Mouse (Mus musculus) kidney, embryonic 14.5 days (tissue): ENCODE measurements around the gene Dnaaf5. TPM values are rescaled to one million over a fixed set of nuclear protein-coding genes. Genes with fewer than 3 reads are reported as not detected.

Experiments
- ATAC-seq: fragments of 200-750 bp; cut with Nextera tagmentation; 2 replicates; pipeline ENCODE4 v1.8.0; 2017; ENCODE audit warnings: moderate number of reproducible peaks, mild to moderate bottlenecking, moderate TSS enrichment, moderate library complexity; ENCODE audit not compliant: low FRiP score, low TSS enrichment
- H3K27ac ChIP-seq: fragments of 300-500 bp; sonication (generic); 2 replicates; pipeline ENCODE4 v1.5.1; 2014; ENCODE audit warnings: low read depth, mild to moderate bottlenecking, low read length, moderate library complexity, mixed read lengths
- H3K27me3 ChIP-seq: fragments of 300-500 bp; sonication (generic); 2 replicates; pipeline ENCODE4 v1.6.1; 2014; ENCODE audit warnings: mild to moderate bottlenecking, low read length; ENCODE audit not compliant: control insufficient read depth, insufficient read depth
- H3K36me3 ChIP-seq: fragments of 300-500 bp; sonication (generic); 2 replicates; pipeline ENCODE4 v1.6.1; 2014; ENCODE audit warnings: low read length, mixed read lengths; ENCODE audit not compliant: control insufficient read depth, insufficient read depth
- H3K4me1 ChIP-seq: fragments of 300-500 bp; sonication (generic); 2 replicates; pipeline ENCODE4 v1.6.1; 2014; ENCODE audit warnings: low read length, mixed read lengths; ENCODE audit not compliant: control insufficient read depth, insufficient read depth
- H3K4me2 ChIP-seq: fragments of 300-500 bp; sonication (generic); replicated peaks from 2 replicates; pipeline ENCODE4 v1.6.1; 2014; ENCODE audit warnings: low read depth, mild to moderate bottlenecking, low read length
- H3K4me3 ChIP-seq: fragments of 300-500 bp; sonication (generic); 2 replicates; pipeline ENCODE4 v1.5.1; 2014; ENCODE audit warnings: mild to moderate bottlenecking, low read length
- H3K9ac ChIP-seq: fragments of 300-500 bp; sonication (generic); 2 replicates; pipeline ENCODE4 v1.6.1; 2014; ENCODE audit warnings: low read depth, mild to moderate bottlenecking, low read length, moderate library complexity
- H3K9me3 ChIP-seq: fragments of 300-500 bp; sonication (generic); 2 replicates; pipeline ENCODE4 v1.6.1; 2016; ENCODE audit warnings: low read length; ENCODE audit not compliant: control insufficient read depth
- WGBS: fragments of 180-500 bp; shearing (Covaris S2); extraction: QIAGEN DNeasy Blood & Tissue Kit; methylation state at CpG from one replicate; pipeline ENCODE4 v1.1.7; 2014; 5-methylcytosine and 5-hydroxymethylcytosine counted together
- polyA plus RNA-seq: library from polyadenylated mRNA; unstranded; fragments of >200 nt; fragmentation: Nextera tagmentation; extraction: Ambion mirVana; gene quantifications from 2 replicates; pipeline ENCODE4 v1.2.1, GENCODE M21; 2014

The Dnaaf5 gene
- polyA plus RNA-seq, 1 experiment from 2014 or later = 11.5 TPM

DNA sequence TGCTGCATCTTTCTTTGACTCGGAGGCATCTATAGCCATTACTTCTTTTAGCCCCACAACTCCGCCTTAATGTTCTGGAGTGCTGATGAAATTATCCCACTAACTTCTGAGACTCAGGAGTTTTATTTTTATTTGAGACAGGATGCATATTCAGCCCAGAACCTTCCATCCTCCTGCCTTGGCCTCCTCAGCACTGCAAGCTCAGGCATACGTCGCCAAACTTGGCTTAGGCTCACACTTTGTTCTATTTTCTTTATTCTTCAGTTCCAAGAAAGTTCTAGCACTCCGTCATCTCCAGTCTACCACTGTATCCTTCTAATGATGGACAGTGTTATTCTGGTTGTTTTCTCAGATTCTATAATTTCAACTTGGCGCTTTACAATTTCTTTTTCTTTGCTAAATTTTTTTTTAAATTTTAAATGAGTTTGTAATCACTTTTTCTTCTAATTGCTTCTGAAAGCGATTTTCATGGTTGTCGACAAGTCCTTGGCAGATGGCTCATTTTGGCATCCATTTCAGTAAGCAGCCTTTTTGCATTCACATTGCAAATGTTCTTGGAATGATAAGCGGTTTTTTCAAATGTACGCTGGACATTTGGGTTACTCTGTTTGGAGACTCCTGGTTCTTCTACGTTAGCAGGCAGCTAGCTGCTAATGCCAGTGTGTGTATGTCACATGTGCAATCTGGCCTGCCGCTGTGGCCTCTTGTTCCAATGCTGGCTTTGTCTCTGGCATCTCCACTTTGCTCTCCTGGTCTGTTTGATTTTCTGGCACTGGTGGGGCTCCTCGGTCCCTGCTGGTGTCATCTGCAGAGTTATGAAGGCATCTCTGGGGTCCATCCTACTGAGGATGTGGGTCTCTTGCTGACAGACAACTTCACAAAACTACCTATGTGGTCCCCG lies 2.6 kb upstream of the Dnaaf5 start:
- no peak overlapping the region for H3K9ac ChIP-seq
- no peak overlapping the region for H3K4me2 ChIP-seq
- no peak overlapping the region for H3K27ac ChIP-seq

DNA sequence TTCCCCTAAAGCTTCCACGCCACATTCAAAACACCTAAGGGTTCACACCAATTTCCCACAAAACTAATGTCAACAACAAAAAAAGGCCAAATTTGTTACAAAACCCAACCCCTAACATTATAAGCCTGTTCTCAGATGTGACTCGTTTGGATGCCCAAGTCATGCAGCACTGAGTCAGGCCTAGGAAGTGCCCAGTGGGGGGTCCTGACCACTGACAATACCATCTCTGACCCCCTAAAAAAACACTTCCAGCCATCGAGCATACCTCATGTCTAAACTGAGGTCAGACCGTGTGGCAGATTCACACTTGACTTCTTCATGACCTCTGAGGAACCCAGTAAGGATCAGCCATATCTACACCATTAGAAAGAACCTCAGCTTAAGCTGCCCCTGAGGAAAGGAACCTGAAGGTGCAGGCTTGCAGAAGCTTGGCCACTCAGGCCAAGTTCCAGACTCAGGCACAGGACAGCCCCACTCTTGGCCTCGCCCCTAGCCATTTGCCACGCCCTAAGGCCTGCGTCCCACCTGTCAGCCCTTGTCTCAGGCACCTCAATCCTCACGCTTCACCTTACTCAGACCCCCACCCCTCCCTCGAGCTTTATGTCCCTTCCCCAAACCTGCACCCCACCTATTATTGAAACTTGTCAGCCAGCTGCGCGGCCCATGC lies 884 bp upstream of the Dnaaf5 start:
- peak overlapping the region; percentile 46 for H3K4me2 ChIP-seq
- no peak overlapping the region for H3K27ac ChIP-seq
- peak overlapping the region; percentile 81 for H3K4me3 ChIP-seq
- H3K9me3 ChIP-seq = 0 out of 2 replicates have a peak, but pooled peaks cover 2% of the 10 kb centered on the region
- ATAC-seq = peak; percentile 77
- WGBS = 20% methylated on average over 11 of the region's 11 CpGs
- H3K4me1 ChIP-seq = peaks cover 12% of the 10 kb centered on the region
- H3K27me3 ChIP-seq = no peaks in the 10 kb centered on the region
- H3K9ac ChIP-seq = peak overlapping the region; percentile 38
- peaks cover 22% of the 10 kb centered on the region for H3K36me3 ChIP-seq

More for the DNA sequence above, 2.6 kb upstream of the Dnaaf5 start:
- H3K4me3 ChIP-seq = no peak overlapping the region
- H3K9me3 ChIP-seq = 0 out of 2 replicates have a peak, but pooled peaks cover 2% of the 10 kb centered on the region
- no peaks in the 10 kb centered on the region for H3K27me3 ChIP-seq
- no peak for ATAC-seq
- peaks cover 12% of the 10 kb centered on the region for H3K4me1 ChIP-seq
- H3K36me3 ChIP-seq = peaks cover 5% of the 10 kb centered on the region; the same call in 1 of the 2 replicates
- 95% methylated on average over 14 of the region's 14 CpGs for WGBS

DNA sequence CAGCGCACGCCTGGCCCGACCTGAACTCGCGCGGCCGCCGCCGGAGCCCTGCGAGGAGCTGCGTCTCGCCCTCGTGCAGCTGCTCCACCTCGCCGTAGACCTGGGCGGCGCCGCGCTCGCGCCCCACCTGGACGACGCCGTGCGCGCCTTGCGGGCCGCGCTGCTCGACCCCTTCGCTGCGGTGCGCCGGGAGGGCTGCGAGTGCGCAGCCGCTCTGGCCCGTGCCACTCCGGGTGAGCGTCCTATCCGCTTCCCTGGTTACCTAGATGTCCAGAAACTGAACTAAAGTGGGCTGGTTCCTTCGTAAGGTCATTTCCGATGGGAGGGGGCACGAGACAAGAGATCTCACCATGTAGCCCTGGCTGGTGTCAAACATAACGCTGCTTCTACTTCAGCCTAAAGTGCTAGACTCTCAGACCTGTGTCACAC lies 594 bp downstream of the Dnaaf5 start:
- peak overlapping the region; percentile 81 for H3K4me3 ChIP-seq
- H3K4me1 ChIP-seq = peaks cover 12% of the 10 kb centered on the region
- ATAC-seq = peak; percentile 15; the same call in 1 of the 2 replicates
- H3K27ac ChIP-seq = no peak overlapping the region; the same call in 1 of the 2 replicates
- no peaks in the 10 kb centered on the region for H3K27me3 ChIP-seq
- peak overlapping the region; percentile 69 for H3K9ac ChIP-seq
- no peaks in the 10 kb centered on the region for H3K9me3 ChIP-seq
- peaks cover 32% of the 10 kb centered on the region for H3K36me3 ChIP-seq
- under 1% methylated on average over 44 of the region's 45 CpGs for WGBS
- H3K4me2 ChIP-seq = peak overlapping the region; percentile 56

DNA sequence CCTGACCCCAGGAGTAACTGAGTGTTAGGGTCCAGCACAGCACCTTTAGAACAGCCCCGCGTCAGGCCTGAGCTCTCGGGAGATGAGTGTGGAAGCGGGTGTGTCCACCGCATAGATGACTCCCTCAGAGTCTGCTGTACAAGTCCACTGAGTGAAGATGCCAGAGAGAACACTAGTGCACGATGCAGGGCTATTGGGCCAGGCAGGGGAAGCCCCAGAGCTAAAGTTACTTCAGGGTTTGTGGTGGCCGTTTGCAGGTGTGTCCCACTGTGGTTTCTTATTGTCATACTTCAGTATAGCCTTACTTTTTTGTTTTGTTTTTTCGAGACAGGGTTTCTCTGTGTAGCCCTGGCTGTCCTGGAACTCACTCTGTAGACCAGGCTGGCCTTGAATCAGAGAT lies 10.9 kb downstream of the Dnaaf5 start:
- no peaks in the 10 kb centered on the region for H3K27me3 ChIP-seq
- H3K4me2 ChIP-seq = no peak overlapping the region
- no peaks in the 10 kb centered on the region for H3K9me3 ChIP-seq
- no peak overlapping the region for H3K9ac ChIP-seq
- peaks cover 41% of the 10 kb centered on the region for H3K36me3 ChIP-seq
- WGBS = 90% methylated on average over 8 of the region's 8 CpGs
- H3K4me1 ChIP-seq = no peaks in the 10 kb centered on the region
- H3K4me3 ChIP-seq = no peak overlapping the region
- H3K27ac ChIP-seq = no peak overlapping the region
- ATAC-seq = no peak

DNA sequence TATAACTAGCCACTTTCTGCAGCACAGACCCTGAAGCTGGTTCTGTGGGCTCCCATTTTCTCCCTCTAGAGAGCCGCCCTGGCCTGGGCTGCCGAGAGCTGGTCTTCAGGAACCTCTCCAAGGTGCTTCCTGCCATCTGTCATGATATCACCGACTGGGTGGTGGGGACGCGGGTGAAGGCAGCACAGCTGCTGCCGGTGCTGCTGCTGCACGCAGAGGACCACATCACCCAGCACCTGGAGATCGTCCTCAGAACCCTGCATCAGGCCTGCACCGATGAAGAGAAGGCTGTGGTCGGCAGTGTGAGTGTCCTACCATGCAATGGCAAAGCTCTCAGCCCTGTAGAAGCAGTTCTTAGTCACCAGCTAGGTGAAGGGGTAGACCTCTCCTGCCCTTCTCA lies 11.6 kb downstream of the Dnaaf5 start:
- Histone ChIP-seq H3K4me3 (no peak overlapping the region), H3K4me1 (no peaks in the 10 kb centered on the region), H3K36me3 (peaks cover 43% of the 10 kb centered on the region), H3K9me3 (no peaks in the 10 kb centered on the region), H3K9ac (no peak overlapping the region), H3K27ac (no peak overlapping the region), H3K4me2 (no peak overlapping the region), H3K27me3 (no peaks in the 10 kb centered on the region)
- no peak for ATAC-seq
- WGBS = 88% methylated on average over 10 of the region's 10 CpGs

DNA sequence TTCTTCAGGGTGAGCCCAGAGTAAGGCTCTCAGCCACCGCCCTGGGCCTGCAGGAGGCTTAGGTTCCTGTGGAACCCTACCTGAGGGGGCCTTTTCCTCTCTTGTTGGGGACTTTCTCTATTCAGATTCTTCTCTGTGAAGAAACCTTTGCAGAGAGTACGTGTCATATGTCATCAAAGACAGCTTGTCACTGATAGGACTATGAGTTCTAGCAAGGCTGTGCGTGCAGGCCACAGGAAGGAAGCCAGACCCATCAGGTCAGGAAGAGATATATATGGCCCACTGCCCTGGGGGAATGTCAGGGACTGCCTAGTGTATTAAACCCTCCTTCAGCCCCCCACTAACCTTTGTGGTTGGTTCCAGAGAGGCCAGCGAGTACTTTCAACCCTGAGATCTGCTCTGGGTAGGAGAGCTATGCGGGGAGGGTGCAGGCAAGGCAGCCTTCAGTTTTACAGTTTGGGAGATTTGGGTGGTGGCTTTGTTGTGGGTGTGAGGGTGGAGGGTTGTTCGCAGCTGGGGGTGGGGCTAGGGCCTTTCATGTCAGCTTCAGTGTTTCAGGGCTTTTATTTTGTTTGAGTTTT lies 16.8 kb downstream of the Dnaaf5 start:
- H3K36me3 ChIP-seq = peaks cover 69% of the 10 kb centered on the region
- no peak overlapping the region for H3K27ac ChIP-seq
- H3K9ac ChIP-seq = no peak overlapping the region
- no peak overlapping the region for H3K4me2 ChIP-seq
- no peaks in the 10 kb centered on the region for H3K9me3 ChIP-seq
- no peak for ATAC-seq
- H3K27me3 ChIP-seq = no peaks in the 10 kb centered on the region
- 77% methylated on average over 6 of the region's 6 CpGs for WGBS
- H3K4me1 ChIP-seq = no peaks in the 10 kb centered on the region
- no peak overlapping the region for H3K4me3 ChIP-seq

DNA sequence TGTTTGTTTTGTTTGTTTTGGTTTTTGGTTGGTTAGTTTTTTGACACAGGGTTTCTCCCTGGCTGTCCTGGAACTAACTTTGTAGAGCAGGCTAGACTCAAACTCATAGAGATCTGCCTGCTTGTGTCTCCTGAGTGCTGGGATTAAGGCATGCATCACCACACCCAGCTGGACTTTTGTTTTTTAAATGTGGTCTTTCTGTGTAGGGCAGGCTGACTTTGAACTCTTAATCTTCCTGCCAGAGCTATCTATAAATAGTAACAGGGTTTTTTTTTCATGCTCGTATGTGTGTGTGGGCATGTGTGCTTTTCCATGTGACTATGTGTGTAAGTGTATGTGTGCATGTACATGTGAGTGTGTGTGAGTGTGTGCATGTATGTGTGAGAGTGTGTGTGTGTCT lies 17.5 kb downstream of the Dnaaf5 start:
- Histone ChIP-seq H3K4me2 (no peak overlapping the region), H3K9ac (no peak overlapping the region), H3K9me3 (no peaks in the 10 kb centered on the region), H3K27me3 (no peaks in the 10 kb centered on the region), H3K4me3 (no peak overlapping the region), H3K36me3 (peaks cover 69% of the 10 kb centered on the region), H3K27ac (no peak overlapping the region), H3K4me1 (no peaks in the 10 kb centered on the region)
- no peak for ATAC-seq
- 87% methylated on average over 1 of the region's 1 CpGs for WGBS

DNA sequence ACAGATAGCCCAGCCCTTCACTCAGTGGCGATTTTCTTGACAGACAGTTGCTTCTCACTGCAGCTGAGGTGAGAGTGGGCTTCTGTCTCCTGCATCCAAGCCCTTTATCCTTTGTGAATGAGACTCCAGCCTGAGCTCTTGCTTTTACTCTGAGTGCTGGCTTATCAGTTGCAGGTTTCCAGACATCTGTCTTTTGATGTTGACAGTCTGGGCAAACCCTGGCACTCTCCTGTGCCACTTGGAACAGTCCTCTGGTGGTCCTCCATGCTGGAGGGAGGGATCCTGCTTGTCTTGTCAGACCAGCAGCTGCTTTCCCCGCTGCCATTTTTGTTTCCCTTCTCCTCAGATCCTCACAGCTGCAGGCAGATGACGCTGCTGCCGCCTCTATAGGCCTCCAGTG lies 21.9 kb downstream of the Dnaaf5 start:
- Histone ChIP-seq H3K27me3 (no peaks in the 10 kb centered on the region), H3K27ac (no peak overlapping the region), H3K4me2 (no peak overlapping the region), H3K9me3 (no peaks in the 10 kb centered on the region), H3K9ac (no peak overlapping the region), H3K4me1 (peaks cover 20% of the 10 kb centered on the region), H3K4me3 (no peak overlapping the region), H3K36me3 (peaks cover 55% of the 10 kb centered on the region)
- 90% methylated on average over 4 of the region's 4 CpGs for WGBS
- ATAC-seq = no peak
